Mouse (Mus musculus) heart, embryonic 16.5 days (tissue): ENCODE results near the gene Olfr1308. TPM values are rescaled to one million over a fixed set of nuclear protein-coding genes. Genes with fewer than 3 reads are reported as not detected.

Experiments used
- ATAC-seq: fragments of 200-750 bp; cut with Nextera tagmentation; replicated peaks from 2 replicates; pipeline ENCODE4 v1.8.0; 2017; ENCODE audit warnings: moderate number of reproducible peaks; ENCODE audit not compliant: insufficient read depth, low FRiP score; ENCODE audit errors: extremely low read depth
- H3K27ac ChIP-seq: fragments of 300-500 bp; sonication (generic); 2 replicates; pipeline ENCODE4 v1.5.1; 2014; ENCODE audit warnings: mild to moderate bottlenecking, low read length, control low read depth, moderate library complexity
- H3K27me3 ChIP-seq: fragments of 300-500 bp; sonication (generic); 2 replicates; pipeline ENCODE4 v1.6.1; 2014; ENCODE audit warnings: low read length, mixed read lengths; ENCODE audit not compliant: control insufficient read depth, insufficient read depth
- H3K36me3 ChIP-seq: fragments of 300-500 bp; sonication (generic); 2 replicates; pipeline ENCODE4 v1.6.1; 2014; ENCODE audit not compliant: control insufficient read depth, insufficient read depth
- H3K4me1 ChIP-seq: fragments of 300-500 bp; sonication (generic); 2 replicates; pipeline ENCODE4 v1.6.1; 2014; ENCODE audit warnings: low read length, mixed read lengths; ENCODE audit not compliant: control insufficient read depth, insufficient read depth
- H3K4me2 ChIP-seq: fragments of 300-500 bp; sonication (generic); 2 replicates; pipeline ENCODE4 v1.6.1; 2014; ENCODE audit warnings: low read depth, mild to moderate bottlenecking, control low read depth, low read length
- H3K4me3 ChIP-seq: fragments of 300-500 bp; sonication (generic); 2 replicates; pipeline ENCODE4 v1.5.1; 2014; ENCODE audit warnings: mild to moderate bottlenecking, control low read depth, low read length
- H3K9ac ChIP-seq: fragments of 300-500 bp; sonication (generic); 2 replicates; pipeline ENCODE4 v1.6.1; 2014; ENCODE audit warnings: low read length, control low read depth
- H3K9me3 ChIP-seq: fragments of 300-500 bp; sonication (generic); replicated peaks from 2 replicates; pipeline ENCODE4 v1.6.1; 2016; ENCODE audit warnings: low read length; ENCODE audit not compliant: control insufficient read depth
- WGBS: fragments of 180-500 bp; shearing (Covaris S2); extraction: QIAGEN DNeasy Blood & Tissue Kit; methylation state at CpG from one replicate; pipeline ENCODE4 v1.1.7; 2014; 5-methylcytosine and 5-hydroxymethylcytosine counted together
- polyA plus RNA-seq: library from polyadenylated mRNA; unstranded; fragments of >200 nt; fragmentation: Nextera tagmentation; extraction: Ambion mirVana; gene quantifications from 2 replicates; pipeline ENCODE4 v1.2.1, GENCODE M21; 2015

Olfr1308 gene
- not detected in 2 replicates for polyA plus RNA-seq

DNA sequence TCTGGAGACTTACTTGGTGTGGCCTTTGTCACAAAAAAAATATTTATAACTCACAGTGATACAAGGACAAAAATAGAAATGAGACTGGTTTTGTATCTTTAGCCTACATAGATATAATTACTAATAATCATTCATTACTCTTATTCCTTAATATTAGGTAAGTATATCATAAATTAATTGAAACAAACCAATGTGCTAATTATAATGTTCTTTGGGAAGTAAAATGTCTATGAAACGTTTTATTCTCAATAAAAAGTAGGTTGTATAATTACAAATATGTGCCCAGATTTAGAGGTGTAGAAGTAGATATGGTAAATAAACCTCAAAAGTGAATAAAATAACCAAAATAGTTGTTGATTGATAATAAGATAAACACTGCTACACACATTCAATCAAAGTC lies at the start of gene Olfr1308:
Gene Olfr1308 (minus strand): TSS at position 101 of the 400 bp plus-strand sequence.
- Histone ChIP-seq H3K4me2 (no peak within 1 kb of the TSS), H3K9me3 (no peaks in the 10 kb centered on the region), H3K9ac (no peak within 1 kb of the TSS), H3K4me1 (no peaks in the 10 kb centered on the region), H3K36me3 (no peaks in the 10 kb centered on the region), H3K4me3 (no peak within 1 kb of the TSS), H3K27me3 (no peaks in the 10 kb centered on the region), H3K27ac (no peak within 1 kb of the TSS)
- no peak for ATAC-seq
- 29% methylated on average over 1 of the region's 1 CpGs for whole genome bisulfite sequencing

DNA sequence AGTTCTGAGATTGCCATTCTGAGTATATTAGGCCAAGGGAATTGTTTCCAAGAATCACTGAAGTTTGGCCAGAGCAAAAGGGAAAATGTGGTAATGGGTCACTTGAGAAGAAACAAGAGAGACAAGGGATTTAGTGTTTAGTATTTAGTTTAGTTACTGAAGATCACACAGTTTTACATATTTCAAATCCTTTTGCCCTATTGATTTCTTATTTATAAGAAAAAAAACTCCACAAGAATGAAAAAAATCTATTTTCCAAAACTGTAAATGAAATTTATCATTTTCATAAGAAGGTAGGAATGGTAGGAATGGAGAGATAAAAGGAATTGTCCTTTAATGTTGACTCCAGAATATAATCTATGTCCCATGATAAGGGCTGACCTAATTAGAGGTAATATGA lies 47.9 kb upstream of the Olfr1308 start, which contains the start of gene Olfr1310:
Gene Olfr1310 (minus strand): TSS at position 101 of the 400 bp plus-strand sequence.
- no peaks in the 10 kb centered on the region for H3K9me3 ChIP-seq
- no peaks in the 10 kb centered on the region for H3K36me3 ChIP-seq
- H3K27me3 ChIP-seq: no peaks in the 10 kb centered on the region
- H3K27ac ChIP-seq: no peak within 1 kb of the TSS
- no peaks in the 10 kb centered on the region for H3K4me1 ChIP-seq
- no peak for ATAC-seq
- no peak within 1 kb of the TSS for H3K9ac ChIP-seq
- H3K4me3 ChIP-seq: no peak within 1 kb of the TSS
- H3K4me2 ChIP-seq: no peak within 1 kb of the TSS

DNA sequence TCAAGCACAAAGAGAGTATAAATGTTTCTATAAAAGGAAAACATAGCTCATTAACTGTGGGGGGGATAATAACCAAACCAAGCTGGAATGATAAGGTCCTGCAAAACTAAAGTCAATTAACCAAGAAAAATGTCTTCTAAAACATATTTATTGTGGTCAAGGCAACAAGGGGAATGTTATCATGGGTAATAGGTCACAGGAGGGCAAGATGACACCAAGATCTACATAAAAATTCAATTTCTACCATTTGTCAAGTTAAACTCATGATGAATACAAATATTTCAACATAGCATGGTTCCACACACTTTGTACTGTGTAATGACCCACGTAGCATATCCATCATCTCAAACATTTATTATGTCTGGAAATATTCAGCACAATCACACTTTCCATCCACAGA lies 25.4 kb upstream of the Olfr1308 start, which contains the start of gene Olfr1309:
Gene Olfr1309 (minus strand): TSS at position 101 of the 400 bp plus-strand sequence.
- Histone ChIP-seq H3K27me3 (no peaks in the 10 kb centered on the region), H3K4me2 (no peak within 1 kb of the TSS), H3K27ac (no peak within 1 kb of the TSS), H3K9me3 (no peaks in the 10 kb centered on the region), H3K36me3 (no peaks in the 10 kb centered on the region), H3K4me1 (no peaks in the 10 kb centered on the region), H3K4me3 (no peak within 1 kb of the TSS), H3K9ac (no peak within 1 kb of the TSS)
- ATAC-seq: no peak
- WGBS: 49% methylated on average over 1 of the region's 1 CpGs

DNA sequence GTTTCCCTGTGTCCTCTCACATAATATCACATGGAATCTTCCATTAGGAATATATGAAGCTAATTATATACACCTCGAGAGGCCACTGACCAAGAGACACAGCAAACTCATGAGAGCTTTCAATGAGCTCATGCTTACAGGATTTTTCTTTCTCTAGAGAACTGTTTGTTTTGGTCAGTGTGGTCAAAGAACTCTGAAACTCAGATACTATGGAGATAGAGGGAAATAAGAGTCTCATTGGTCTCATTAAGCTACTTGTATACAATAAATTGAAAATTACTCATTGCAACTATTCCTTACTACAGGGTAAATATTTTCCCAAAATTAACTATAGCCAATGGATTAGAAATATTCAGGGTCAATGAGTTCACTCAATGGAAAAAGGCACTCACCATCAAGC lies 15.4 kb downstream of the Olfr1308 start, which contains the start of gene Olfr1307:
Gene Olfr1307 (minus strand): TSS at position 101 of the 400 bp plus-strand sequence.
- H3K4me1 ChIP-seq: no peaks in the 10 kb centered on the region
- H3K27me3 ChIP-seq: no peaks in the 10 kb centered on the region
- no peak within 1 kb of the TSS for H3K9ac ChIP-seq
- H3K36me3 ChIP-seq: no peaks in the 10 kb centered on the region
- ATAC-seq: no peak
- WGBS: 59% methylated on average over 1 of the region's 1 CpGs
- H3K27ac ChIP-seq: no peak within 1 kb of the TSS
- H3K4me2 ChIP-seq: no peak within 1 kb of the TSS
- H3K4me3 ChIP-seq: no peak within 1 kb of the TSS
- no peaks in the 10 kb centered on the region for H3K9me3 ChIP-seq

DNA sequence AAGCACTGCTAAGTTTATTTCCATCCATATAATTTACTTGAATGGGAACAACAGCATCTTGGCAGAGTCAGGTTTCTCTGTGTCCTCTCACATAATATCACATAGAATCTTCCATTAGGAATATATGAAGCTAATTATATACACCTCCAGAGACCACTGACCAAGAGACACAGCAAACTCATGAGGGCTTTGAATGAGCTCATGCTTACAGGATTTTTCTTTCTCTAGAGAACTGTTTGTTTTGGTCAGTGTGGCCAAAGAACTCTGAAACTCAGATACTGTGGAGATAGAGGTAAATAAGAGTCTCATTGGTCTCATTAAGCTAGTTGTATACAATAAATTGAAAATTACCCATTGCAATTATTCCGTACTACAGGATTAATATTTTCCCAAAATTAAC lies 48.6 kb downstream of the Olfr1308 start, which contains the start of gene Olfr1306:
Gene Olfr1306 (minus strand): TSS at position 101 of the 400 bp plus-strand sequence.
- no peak within 1 kb of the TSS for H3K4me3 ChIP-seq
- 72% methylated on average over 1 of the region's 1 CpGs for WGBS
- no peaks in the 10 kb centered on the region for H3K36me3 ChIP-seq
- no peak for ATAC-seq
- no peak within 1 kb of the TSS for H3K4me2 ChIP-seq
- H3K27ac ChIP-seq: no peak within 1 kb of the TSS
- no peaks in the 10 kb centered on the region for H3K9me3 ChIP-seq
- H3K4me1 ChIP-seq: no peaks in the 10 kb centered on the region
- no peaks in the 10 kb centered on the region for H3K27me3 ChIP-seq
- no peak within 1 kb of the TSS for H3K9ac ChIP-seq

Other genes with a start within 250 kb of the Olfr1308 start
- not detected in 2 replicates for gene Olfr1301, start 213.9 kb downstream of the Olfr1308 start, polyA plus RNA-seq
- gene Olfr1302, start 187.5 kb downstream of the Olfr1308 start, polyA plus RNA-seq: not detected in 2 replicates
- gene Olfr1303, start 144.6 kb downstream of the Olfr1308 start, polyA plus RNA-seq: not detected in 2 replicates
- not detected in 2 replicates for gene Olfr1305, start 87.8 kb downstream of the Olfr1308 start, polyA plus RNA-seq
- gene Olfr1306, start 48.7 kb downstream of the Olfr1308 start, polyA plus RNA-seq: not detected in 2 replicates
- not detected in 2 replicates for gene Olfr1307, start 15.5 kb downstream of the Olfr1308 start, polyA plus RNA-seq
- not detected in 2 replicates for gene Olfr1309, start 25.3 kb upstream of the Olfr1308 start, polyA plus RNA-seq
- not detected in 2 replicates for gene Olfr1310, start 47.8 kb upstream of the Olfr1308 start, polyA plus RNA-seq
- gene Olfr1311, start 59.5 kb upstream of the Olfr1308 start, polyA plus RNA-seq: not detected in 2 replicates
- not detected in 2 replicates for gene Olfr1312, start 85.3 kb upstream of the Olfr1308 start, polyA plus RNA-seq
- gene Olfr1313, start 112.9 kb upstream of the Olfr1308 start, polyA plus RNA-seq: not detected in 2 replicates
- not detected in 2 replicates for gene Olfr1314, start 131.8 kb upstream of the Olfr1308 start, polyA plus RNA-seq
- gene Olfr1315-ps1, start 150.5 kb upstream of the Olfr1308 start, polyA plus RNA-seq: not detected in 2 replicates
- gene Olfr1316, start 170.0 kb upstream of the Olfr1308 start, polyA plus RNA-seq: not detected in 2 replicates
- not detected in 2 replicates for gene Olfr1317, start 175.4 kb upstream of the Olfr1308 start, polyA plus RNA-seq
- not detected in 2 replicates for gene Olfr1318, start 189.3 kb upstream of the Olfr1308 start, polyA plus RNA-seq